Mouse (Mus musculus) bone marrow macrophage, adult 2 months (primary cell): ENCODE results near the gene Otor.

Source experiments
- CTCF ChIP-seq: IDR thresholded peaks from 2 replicates; pipeline ENCODE4 v1.5.1; 2012; ENCODE audit warnings: low read depth, mild to moderate bottlenecking, low read length, moderate library complexity
- POLR2A ChIP-seq: IDR thresholded peaks from 2 replicates; pipeline ENCODE4 v1.6.1; 2012; ENCODE audit warnings: mild to moderate bottlenecking, low read depth, low read length, borderline replicate concordance

DNA sequence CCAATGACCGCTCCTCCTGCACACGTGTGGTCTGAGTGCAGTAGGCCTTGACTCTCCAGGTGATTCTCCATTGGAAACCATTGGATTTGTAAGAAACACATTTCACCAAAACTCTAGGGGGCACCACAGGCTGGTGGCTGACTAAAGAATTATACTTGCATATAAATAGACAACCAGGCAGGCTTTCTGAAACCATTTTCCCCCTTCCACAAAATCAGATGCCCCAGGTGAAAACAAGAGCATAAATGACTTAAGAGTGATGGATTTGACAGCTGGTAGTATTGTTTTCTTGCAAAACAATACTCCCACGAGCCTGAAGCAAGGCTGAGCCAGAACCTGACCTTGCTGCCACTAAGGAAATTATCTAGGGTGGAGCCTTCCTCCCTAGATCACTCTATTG, 39.2 kb downstream of the Otor start:
- TF ChIP-seq POLR2A (no peak), CTCF (no peak)
